Comparison of ENCODE assay signal across 7 mouse cellular contexts in genomic region chr19:43882895-43883573, GRCm38 (mm10). TPM values are rescaled to one million over a fixed set of nuclear protein-coding genes. Genes with fewer than 3 reads are reported as not detected.
DNase-seq lines count a peak whose midpoint lies in the region; ATAC-seq lines count a peak whose summit lies in the region.

No protein-coding gene starts in this region.

- DNase-seq in liver, embryonic 11.5 days (ENCODE audit: low spot score) = no peak
- peak; percentile 72 for DNase-seq in forebrain, embryonic 10.5 days (ENCODE audit: extremely low spot score, low spot score)
- DNase-seq in limb, embryonic 10.5 days (ENCODE audit: low spot score) = peak; percentile 59
- DNase-seq in layer of hippocampus, postnatal 25 days (ENCODE audit: extremely low spot score in 1 of 2, low spot score in 1 of 2) = no peak
- no peak for DNase-seq in Muller cell, postnatal 12 days (ENCODE audit: inconsistent ontology term)

- peak overlapping the region; percentile 52 for H3K27ac ChIP-seq in liver, embryonic 11.5 days (ENCODE audit: low read depth, low read length)
- no peak overlapping the region for H3K27ac ChIP-seq in liver, embryonic 12.5 days
- peak overlapping the region; percentile 86 for H3K27ac ChIP-seq in forebrain, embryonic 10.5 days
- H3K27ac ChIP-seq in limb, embryonic 10.5 days = peak overlapping the region; percentile 78
- H3K27ac ChIP-seq in stomach, embryonic 14.5 days (ENCODE audit: low read length) = peak overlapping the region; percentile 83

- no peak overlapping the region for H3K9ac ChIP-seq in liver, embryonic 11.5 days (ENCODE audit: low read depth, low read length)
- no peak overlapping the region for H3K9ac ChIP-seq in liver, embryonic 12.5 days
- H3K9ac ChIP-seq in stomach, embryonic 14.5 days (replicated peaks; ENCODE audit: low read depth, low read length) = no peak overlapping the region

- no peak overlapping the region for H3K4me3 ChIP-seq in liver, embryonic 11.5 days (ENCODE audit: low read depth, low read length)
- H3K4me3 ChIP-seq in liver, embryonic 12.5 days = no peak overlapping the region
- H3K4me3 ChIP-seq in forebrain, embryonic 10.5 days = peak overlapping the region; percentile 37
- H3K4me3 ChIP-seq in limb, embryonic 10.5 days = peak overlapping the region; percentile 30
- H3K4me3 ChIP-seq in stomach, embryonic 14.5 days (ENCODE audit: low read depth, low read length) = 0 out of 2 replicates have a peak overlapping the region, but pooled peaks have one; percentile 1

- no peaks in the 10 kb centered on the region for H3K36me3 ChIP-seq in liver, embryonic 11.5 days (ENCODE audit: control insufficient read depth, insufficient read depth, low read length)
- no peaks in the 10 kb centered on the region; the same call in 1 of the 2 replicates for H3K36me3 ChIP-seq in liver, embryonic 12.5 days
- H3K36me3 ChIP-seq in forebrain, embryonic 10.5 days (replicated peaks) = 0 out of 2 replicates have a peak, but pooled peaks cover 2% of the 10 kb centered on the region
- no peaks in the 10 kb centered on the region for H3K36me3 ChIP-seq in limb, embryonic 10.5 days
- H3K36me3 ChIP-seq in stomach, embryonic 14.5 days (ENCODE audit: control insufficient read depth, insufficient read depth, low read length) = no peaks in the 10 kb centered on the region

- H3K27me3 ChIP-seq in liver, embryonic 11.5 days (replicated peaks; ENCODE audit: control insufficient read depth, insufficient read depth, low read length) = peaks cover 7% of the 10 kb centered on the region
- H3K27me3 ChIP-seq in liver, embryonic 12.5 days (replicated peaks) = peaks cover 28% of the 10 kb centered on the region
- no peaks in the 10 kb centered on the region for H3K27me3 ChIP-seq in forebrain, embryonic 10.5 days (ENCODE audit: poor library complexity, severe bottlenecking)
- no peaks in the 10 kb centered on the region for H3K27me3 ChIP-seq in limb, embryonic 10.5 days (ENCODE audit: low read depth, poor library complexity, severe bottlenecking)
- no peaks in the 10 kb centered on the region for H3K27me3 ChIP-seq in stomach, embryonic 14.5 days (ENCODE audit: control insufficient read depth, insufficient read depth, low read length)

- no peaks in the 10 kb centered on the region for H3K9me3 ChIP-seq in liver, embryonic 11.5 days (ENCODE audit: control insufficient read depth, low read length)
- H3K9me3 ChIP-seq in liver, embryonic 12.5 days (replicated peaks) = no peaks in the 10 kb centered on the region
- peaks cover 4% of the 10 kb centered on the region for H3K9me3 ChIP-seq in forebrain, embryonic 10.5 days
- H3K9me3 ChIP-seq in limb, embryonic 10.5 days (replicated peaks) = no peaks in the 10 kb centered on the region
- peaks cover 4% of the 10 kb centered on the region; the same call in 1 of the 2 replicates for H3K9me3 ChIP-seq in stomach, embryonic 14.5 days (ENCODE audit: control insufficient read depth, low read depth, low read length)

- no peak overlapping the region; the same call in 1 of the 2 replicates for H3K4me2 ChIP-seq in liver, embryonic 11.5 days
- no peak overlapping the region for H3K4me2 ChIP-seq in liver, embryonic 12.5 days
- H3K4me2 ChIP-seq in stomach, embryonic 14.5 days (replicated peaks; ENCODE audit: low read depth, low read length) = peak overlapping the region; percentile 33

- ATAC-seq in liver, embryonic 11.5 days (replicated peaks; ENCODE audit: low FRiP score) = no peak
- no peak for ATAC-seq in liver, embryonic 12.5 days
- ATAC-seq in stomach, embryonic 14.5 days (ENCODE audit: insufficient number of reproducible peaks, insufficient read depth, low FRiP score, low read depth) = no peak

- WGBS in liver, embryonic 11.5 days = 43% methylated on average over 18 of the region's 18 CpGs
- WGBS in liver, embryonic 12.5 days (ENCODE audit: insufficient replicate concordance) = 42% methylated on average over 18 of the region's 18 CpGs
- WGBS in forebrain, embryonic 10.5 days = 32% methylated on average over 18 of the region's 18 CpGs
- 27% methylated on average over 18 of the region's 18 CpGs for WGBS in limb, embryonic 10.5 days
- 14% methylated on average over 18 of the region's 18 CpGs for WGBS in stomach, embryonic 14.5 days

- peaks cover 7% of the 10 kb centered on the region for H3K4me1 ChIP-seq in liver, embryonic 11.5 days (replicated peaks; ENCODE audit: control insufficient read depth, insufficient read depth, low read length)
- H3K4me1 ChIP-seq in liver, embryonic 12.5 days = peaks cover 24% of the 10 kb centered on the region
- H3K4me1 ChIP-seq in forebrain, embryonic 10.5 days = peaks cover 46% of the 10 kb centered on the region
- H3K4me1 ChIP-seq in limb, embryonic 10.5 days = peaks cover 37% of the 10 kb centered on the region
- peaks cover 42% of the 10 kb centered on the region for H3K4me1 ChIP-seq in stomach, embryonic 14.5 days (ENCODE audit: control insufficient read depth, insufficient read depth, low read length)

RNA-seq across cellular contexts. Expression of gene Dnmbp, which starts 57.0 kb away (rescaled TPM):
- polyA plus RNA-seq in liver, embryonic 11.5 days (2014; fragmentation: Nextera tagmentation; extraction: Ambion mirVana) = 7.5 and 8.7 TPM in 2 replicates
- polyA plus RNA-seq in liver, embryonic 12.5 days (2016; fragmentation: Nextera tagmentation; extraction: Ambion mirVana) = 3.9 and 4.2 TPM in 2 replicates
- polyA plus RNA-seq in forebrain, embryonic 10.5 days (2016; fragmentation: Nextera tagmentation; extraction: Ambion mirVana) = 17.6 and 18.4 TPM in 2 replicates
- 19.4 and 22.0 TPM in 2 replicates for polyA plus RNA-seq in limb, embryonic 10.5 days (2016; fragmentation: Nextera tagmentation; extraction: Ambion mirVana)
- polyA plus RNA-seq in stomach, embryonic 14.5 days (2014; fragmentation: Nextera tagmentation; extraction: Ambion mirVana) = 28.0 and 30.5 TPM in 2 replicates
- total RNA-seq in layer of hippocampus, postnatal 25 days (2021) = 1 to 10 TPM; 8.7 to 9.7 TPM

Comparison
In these comparisons a context has a peak if more than half of its experiments do, and no peak if none do; other contexts are left out.
1. DNase-seq: peak in forebrain, embryonic 10.5 days (single experiment) and limb, embryonic 10.5 days (single experiment); none in liver, embryonic 11.5 days (single experiment), layer of hippocampus, postnatal 25 days (0 of 2) and Muller cell, postnatal 12 days (single experiment).
2. H3K4me3 ChIP-seq: peak in forebrain, embryonic 10.5 days (single experiment), limb, embryonic 10.5 days (single experiment) and stomach, embryonic 14.5 days (single experiment); none in liver, embryonic 11.5 days (single experiment) and liver, embryonic 12.5 days (single experiment).